Mouse (Mus musculus) neural tube, embryonic 11.5 days (tissue): ENCODE results near the gene Zfp973. TPM values are rescaled to one million over a fixed set of nuclear protein-coding genes. Genes with fewer than 3 reads are reported as not detected.
"Not testable (repeated sequence)": the region's sequence is repeated elsewhere in the genome, so short reads cannot be mapped to it uniquely, and the experiment has no call there.

Experiments used
- ATAC-seq: fragments of 200-750 bp; cut with Nextera tagmentation; 2 replicates; pipeline ENCODE4 v1.8.0; 2017; ENCODE audit warnings: moderate number of reproducible peaks, mild to moderate bottlenecking, moderate TSS enrichment, moderate library complexity; ENCODE audit not compliant: insufficient read depth, low FRiP score, low TSS enrichment
- DNase-seq: peaks from one replicate; pipeline ENCODE4 v3.0.0-alpha.2; 2015; ENCODE audit warnings: low spot score
- H3K27ac ChIP-seq: fragments of 300-500 bp; sonication (generic); 2 replicates; pipeline ENCODE4 v1.5.1; 2014; ENCODE audit warnings: low read depth, mild to moderate bottlenecking, low read length
- H3K27me3 ChIP-seq: fragments of 300-500 bp; sonication (generic); 2 replicates; pipeline ENCODE4 v1.6.1; 2014; ENCODE audit warnings: mild to moderate bottlenecking, low read length, mixed read lengths; ENCODE audit not compliant: control insufficient read depth, insufficient read depth
- H3K36me3 ChIP-seq: fragments of 300-500 bp; sonication (generic); 2 replicates; pipeline ENCODE4 v1.6.1; 2014; ENCODE audit warnings: mild to moderate bottlenecking, low read length, moderate library complexity, mixed read lengths; ENCODE audit not compliant: control insufficient read depth, insufficient read depth
- H3K4me1 ChIP-seq: fragments of 300-500 bp; sonication (generic); 2 replicates; pipeline ENCODE4 v1.6.1; 2014; ENCODE audit warnings: low read length, mixed read lengths; ENCODE audit not compliant: control insufficient read depth, insufficient read depth
- H3K4me2 ChIP-seq: fragments of 300-500 bp; sonication (generic); 2 replicates; pipeline ENCODE4 v1.6.1; 2014; ENCODE audit warnings: low read depth, mild to moderate bottlenecking, moderate library complexity
- H3K4me3 ChIP-seq: fragments of 300-500 bp; sonication (generic); 2 replicates; pipeline ENCODE4 v1.5.1; 2014; ENCODE audit warnings: low read depth, low read length
- H3K9ac ChIP-seq: fragments of 300-500 bp; sonication (generic); 2 replicates; pipeline ENCODE4 v1.6.1; 2014; ENCODE audit warnings: mild to moderate bottlenecking, low read length
- H3K9me3 ChIP-seq: fragments of 300-500 bp; sonication (generic); 2 replicates; pipeline ENCODE4 v1.6.1; 2016; ENCODE audit warnings: low read length; ENCODE audit not compliant: control insufficient read depth
- WGBS: fragments of 180-500 bp; shearing (Covaris S2); extraction: QIAGEN DNeasy Blood & Tissue Kit; methylation state at CpG from one replicate; pipeline ENCODE4 v1.1.7; 2014; 5-methylcytosine and 5-hydroxymethylcytosine counted together
- polyA plus RNA-seq: library from polyadenylated mRNA; unstranded; fragments of >200 nt; fragmentation: Nextera tagmentation; extraction: Ambion mirVana; gene quantifications from 2 replicates; pipeline ENCODE4 v1.2.1, GENCODE M21; 2014

Gene Zfp973
- polyA plus RNA-seq: 9.9 and 10.0 TPM in 2 replicates

GRCm38 (mm10) chr2:176670222-176670621 lies at the start of gene Zfp973:
Zfp973 (plus strand) TSS chr2:176670522.
- H3K4me1 ChIP-seq, H3K27me3 ChIP-seq: not testable (repeated sequence)
- no CpG with 5 or more reads among the region's 6 CpGs for WGBS

DNA sequence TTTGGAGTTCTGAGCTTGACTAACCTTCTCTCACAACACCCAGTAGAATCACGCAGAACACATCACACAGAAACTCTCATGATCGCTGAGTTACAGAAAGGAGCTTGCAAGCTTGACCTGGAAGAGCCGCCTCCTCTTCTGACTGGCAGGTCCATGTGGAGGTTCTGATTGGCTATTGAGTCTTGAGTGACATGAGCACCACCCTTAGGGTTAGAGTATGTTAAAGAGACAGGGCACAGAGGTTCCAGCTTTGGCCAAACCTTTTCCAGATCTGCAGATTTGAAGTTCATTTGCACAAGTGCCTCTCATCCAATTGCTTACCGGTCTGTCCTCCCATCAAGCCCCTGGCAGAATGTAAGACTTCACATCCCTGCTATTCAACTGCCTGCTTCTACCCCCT lies 34.1 kb upstream of the Zfp973 start, which contains the start of gene Gm14308:
Gene Gm14308, minus strand, starts transcription at position 101 of the 400 bp plus-strand sequence.
- H3K9ac ChIP-seq, H3K27ac ChIP-seq, DNase-seq, H3K4me3 ChIP-seq, H3K4me1 ChIP-seq, H3K27me3 ChIP-seq, H3K36me3 ChIP-seq, H3K4me2 ChIP-seq, H3K9me3 ChIP-seq, ATAC-seq: not testable (repeated sequence)
- no CpG with 5 or more reads among the region's 4 CpGs for WGBS

More at GRCm38 (mm10) chr2:176670222-176670621, at the start of gene Zfp973:
- not testable (repeated sequence) for H3K36me3 ChIP-seq, H3K4me3 ChIP-seq, H3K9ac ChIP-seq, DNase-seq, H3K4me2 ChIP-seq, H3K9me3 ChIP-seq, ATAC-seq, H3K27ac ChIP-seq

DNA sequence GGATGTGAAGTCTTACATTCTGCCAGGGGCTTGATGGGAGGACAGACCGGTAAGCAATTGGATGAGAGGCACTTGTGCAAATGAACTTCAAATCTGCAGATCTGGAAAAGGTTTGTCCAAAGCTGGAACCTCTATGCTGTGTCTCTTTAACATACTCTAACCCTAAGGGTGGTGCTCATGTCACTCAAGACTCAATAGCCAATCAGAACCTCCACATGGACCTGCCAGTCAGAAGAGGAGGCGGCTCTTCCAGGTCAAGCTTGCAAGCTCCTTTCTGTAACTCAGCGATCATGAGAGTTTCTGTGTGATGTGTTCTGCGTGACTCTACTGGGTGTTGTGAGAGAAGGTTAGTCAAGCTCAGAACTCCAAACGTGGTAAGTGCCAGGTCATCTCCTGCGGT lies 37.7 kb downstream of the Zfp973 start, which contains the start of gene Gm14305:
Gene Gm14305, plus strand, starts transcription at position 278 of the 400 bp plus-strand sequence.
- not testable (repeated sequence) for ATAC-seq, DNase-seq, H3K36me3 ChIP-seq, H3K4me1 ChIP-seq, H3K9ac ChIP-seq, H3K27me3 ChIP-seq, H3K9me3 ChIP-seq, H3K27ac ChIP-seq
- H3K4me2 ChIP-seq: 0 out of 2 replicates have a peak within 1 kb of the TSS, but pooled peaks have one; percentile 16
- peak within 1 kb of the TSS; percentile 35 for H3K4me3 ChIP-seq
- 6% methylated on average over 2 of the region's 6 CpGs for WGBS

Other genes starting within 250 kb of the Zfp973 start
- 10.3 and 12.0 TPM in 2 replicates for gene Gm14435, start 246.9 kb upstream of the Zfp973 start, polyA plus RNA-seq
- 8.8 and 19.5 TPM in 2 replicates for gene Gm14434, start 183.7 kb upstream of the Zfp973 start, polyA plus RNA-seq
- gene Zfp967, start 149.5 kb upstream of the Zfp973 start, polyA plus RNA-seq: not detected in 2 replicates
- gene Gm14308, start 34.2 kb upstream of the Zfp973 start, polyA plus RNA-seq: 12.8 and 15.2 TPM in 2 replicates
- gene Gm14305, start 37.8 kb downstream of the Zfp973 start, polyA plus RNA-seq: 29.7 TPM in 2 replicates
- 10.3 and 13.9 TPM in 2 replicates for gene Gm14295, start 128.1 kb downstream of the Zfp973 start, polyA plus RNA-seq
- not detected in 2 replicates for gene Gm14408, start 160.6 kb downstream of the Zfp973 start, polyA plus RNA-seq